ENCODE assay signal across 12 mouse cellular contexts in the genomic region with DNA sequence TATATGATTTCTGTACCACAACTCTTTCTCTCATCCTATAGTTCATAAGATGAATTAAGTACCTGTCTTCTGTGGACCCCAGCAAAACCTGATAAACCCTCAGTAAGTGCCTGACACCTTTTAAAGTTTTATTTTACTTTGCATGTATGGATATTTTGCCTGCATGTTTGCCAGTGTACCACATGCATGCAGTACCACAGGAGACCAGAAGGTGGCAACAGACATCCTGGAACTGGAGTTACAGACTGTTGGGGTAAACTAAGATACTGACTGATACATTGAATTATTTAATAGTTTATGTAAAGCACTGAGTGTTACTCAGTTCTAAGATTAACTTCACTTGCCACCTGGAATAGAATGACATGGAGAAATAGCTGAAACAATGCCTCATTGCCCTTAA. TPM values are rescaled to one million over a fixed set of nuclear protein-coding genes. Genes with fewer than 3 reads are reported as not detected.
DNase-seq lines count a peak whose midpoint lies in the region; ATAC-seq and TF ChIP-seq lines count a peak whose summit lies in the region.
"Not testable (repeated sequence)": the region's sequence is repeated elsewhere in the genome, so short reads cannot be mapped to it uniquely, and the experiment has no call there.
"Had no signal": no experiment of that assay in that cellular context is flagged by ENCODE, and none has a peak within 500 bp of the region (broad histone marks: within the 10 kb centered on the region; RNA-seq: fewer than 3 reads in every experiment).

No protein-coding gene starts in this region.

- H3K4me2 ChIP-seq in liver, postnatal 0 days (ENCODE audit: low read depth, low read length); neural tube, embryonic 14.5 days (ENCODE audit: low read depth, low read length): not testable (repeated sequence)

- DNase-seq in ES-CJ7 (ENCODE audit: low read depth, low spot score): peak; percentile 17
- DNase-seq in c-Kit-positive CD71-negative TER-119-negative erythroid progenitor cells, embryonic 14.5 days (ENCODE audit: low read depth): peak; percentile 6
- DNase-seq in hindbrain, embryonic 10.5 days (ENCODE audit: low spot score): peak; percentile 41
- peak; percentile 21 to 61 for DNase-seq in layer of hippocampus, adult 8-10 months (ENCODE audit: low spot score in 2 of 2)
- peak; percentile 38 for DNase-seq in liver, postnatal 0 days
- DNase-seq in thymus, postnatal 36 days: peak; percentile 36 to 40

- not testable (repeated sequence) for TF ChIP-seq POLR2A in embryonic fibroblast, embryonic 13.5 days (IDR thresholded peaks at IDR 0.05; ENCODE audit: low read depth, low read length)

- H3K27me3 ChIP-seq in hindbrain, embryonic 10.5 days (ENCODE audit: insufficient read depth, poor library complexity, severe bottlenecking); liver, postnatal 0 days (ENCODE audit: insufficient read depth, low read length); neural tube, embryonic 14.5 days (ENCODE audit: control insufficient read depth, insufficient read depth, low read length): not testable (repeated sequence)

- not testable (repeated sequence) for H3K4me1 ChIP-seq in embryonic fibroblast, embryonic 13.5 days (ENCODE audit: control insufficient read depth, insufficient read depth, low read length); hindbrain, embryonic 10.5 days (replicated peaks); liver, postnatal 0 days (ENCODE audit: insufficient read depth); neural tube, embryonic 14.5 days (ENCODE audit: control insufficient read depth, insufficient read depth, low read length)

- H3K9me3 ChIP-seq in hindbrain, embryonic 10.5 days; liver, postnatal 0 days (ENCODE audit: low read length); neural tube, embryonic 14.5 days (ENCODE audit: control insufficient read depth, low read length): not testable (repeated sequence)

- not testable (repeated sequence) for H3K4me3 ChIP-seq in embryonic fibroblast, embryonic 13.5 days (ENCODE audit: insufficient read depth, low read length); hindbrain, embryonic 10.5 days; liver, postnatal 0 days (ENCODE audit: low read depth, low read length); neural tube, embryonic 14.5 days (ENCODE audit: low read depth, low read length)

- ATAC-seq in liver, postnatal 0 days: not testable (repeated sequence)
- 0 out of 2 replicates have a peak, but pooled peaks have one; percentile 46 for ATAC-seq in neural tube, embryonic 14.5 days (ENCODE audit: low read depth)

- peak; percentile 29; the same call in 1 of the 2 replicates for TF ChIP-seq CTCF in embryonic fibroblast, embryonic 13.5 days (IDR thresholded peaks at IDR 0.05; ENCODE audit: borderline replicate concordance, insufficient read depth, low read length)
- peak; percentile 77 for TF ChIP-seq CTCF in liver, postnatal 0 days (IDR thresholded peaks at IDR 0.05; ENCODE audit: low read depth)

- TF ChIP-seq EP300 in liver, postnatal 0 days (IDR thresholded peaks at IDR 0.05; ENCODE audit: low read depth): not testable (repeated sequence)

- H3K27ac ChIP-seq in embryonic fibroblast, embryonic 13.5 days (ENCODE audit: insufficient read depth, low read length); hindbrain, embryonic 10.5 days; liver, postnatal 0 days (ENCODE audit: low read depth); neural tube, embryonic 14.5 days (ENCODE audit: low read depth, low read length): not testable (repeated sequence)

- H3K9ac ChIP-seq in liver, postnatal 0 days (replicated peaks); neural tube, embryonic 14.5 days (replicated peaks; ENCODE audit: low read depth, low read length): not testable (repeated sequence)

- not testable (repeated sequence) for H3K36me3 ChIP-seq in hindbrain, embryonic 10.5 days; liver, postnatal 0 days (replicated peaks; ENCODE audit: insufficient read depth, low read length); neural tube, embryonic 14.5 days (ENCODE audit: control insufficient read depth, insufficient read depth, low read length)

RNA-seq across cellular contexts. Expression of gene H2-M10.3, which starts 10.7 kb away (rescaled TPM):
- polyA plus RNA-seq in embryonic fibroblast, embryonic 13.5 days (2011; ENCODE audit: insufficient read length, low read depth, missing spikeins): not detected in 2 replicates
- not detected in 2 replicates for polyA plus RNA-seq in hindbrain, embryonic 10.5 days (2016; fragmentation: Nextera tagmentation; extraction: Ambion mirVana)
- total RNA-seq in layer of hippocampus, adult 8-10 months (2022): not detected
- not detected in 2 replicates for polyA plus RNA-seq in liver, postnatal 0 days (2015; fragmentation: Nextera tagmentation; extraction: Ambion mirVana)
- polyA plus RNA-seq in neural tube, embryonic 14.5 days (2014; fragmentation: Nextera tagmentation; extraction: Ambion mirVana): not detected in 2 replicates
- polyA plus RNA-seq: heart, embryonic 13.5 days; limb, embryonic 13.5 days; myocyte; stomach, embryonic 15.5 days had no signal

RNA-seq across cellular contexts. Expression of gene H2-M10.1, which starts 31.6 kb away (rescaled TPM):
- not detected in 2 replicates for polyA plus RNA-seq in embryonic fibroblast, embryonic 13.5 days (2011; ENCODE audit: insufficient read length, low read depth, missing spikeins)
- not detected in 2 replicates for polyA plus RNA-seq in hindbrain, embryonic 10.5 days (2016; fragmentation: Nextera tagmentation; extraction: Ambion mirVana)
- total RNA-seq in layer of hippocampus, adult 8-10 months (2022): not detected
- not detected in 2 replicates for polyA plus RNA-seq in liver, postnatal 0 days (2015; fragmentation: Nextera tagmentation; extraction: Ambion mirVana)
- not detected in 2 replicates for polyA plus RNA-seq in neural tube, embryonic 14.5 days (2014; fragmentation: Nextera tagmentation; extraction: Ambion mirVana)
- polyA plus RNA-seq: heart, embryonic 13.5 days; limb, embryonic 13.5 days; stomach, embryonic 15.5 days had no signal
